Mouse (Mus musculus): ENCODE measurements around the gene Cabp2. TPM values are rescaled to one million over a fixed set of nuclear protein-coding genes. Genes with fewer than 3 reads are reported as not detected.

Gene Cabp2
- polyA plus RNA-seq (2012) = not detected in 2 replicates

GRCm38 (mm10) chr19:4081394-4081793 is at the start of gene Cabp2:
Cabp2 (plus strand) TSS chr19:4081578.
- TF ChIP-seq GATA1 (IDR thresholded peaks at IDR 0.05; ENCODE audit: low read length) = no peak

- no peak for TF ChIP-seq GATA1 (IDR thresholded peaks at IDR 0.05; ENCODE audit: low read length)
Observed at GRCm38 (mm10) chr19:4032668-4033067, 48.7 kb upstream of the Cabp2 start.

GRCm38 (mm10) chr19:4033298-4033697 is 48.1 kb upstream of the Cabp2 start:
- no peak for TF ChIP-seq GATA1 (IDR thresholded peaks at IDR 0.05; ENCODE audit: low read length)

- no peak for TF ChIP-seq GATA1 (IDR thresholded peaks at IDR 0.05; ENCODE audit: low read length)
Observed at GRCm38 (mm10) chr19:4033742-4034141, 47.6 kb upstream of the Cabp2 start.

- TF ChIP-seq GATA1 (IDR thresholded peaks at IDR 0.05; ENCODE audit: low read length) = no peak
Observed at GRCm38 (mm10) chr19:4036327-4037045, 44.9 kb upstream of the Cabp2 start.

- no peak for TF ChIP-seq GATA1 (IDR thresholded peaks at IDR 0.05; ENCODE audit: low read length)
Observed at GRCm38 (mm10) chr19:4037788-4038232, 43.6 kb upstream of the Cabp2 start, which contains the start of gene Gstp1. Gstp1 (minus strand) TSS chr19:4037985.

- no peak for TF ChIP-seq GATA1 (IDR thresholded peaks at IDR 0.05; ENCODE audit: low read length)
Observed at GRCm38 (mm10) chr19:4042124-4042523, 39.3 kb upstream of the Cabp2 start.

- no peak for TF ChIP-seq GATA1 (IDR thresholded peaks at IDR 0.05; ENCODE audit: low read length)
Observed at GRCm38 (mm10) chr19:4045966-4046865, 35.2 kb upstream of the Cabp2 start, which contains the start of gene Gstp2. Gstp2 (minus strand) TSS chr19:4046023.

GRCm38 (mm10) chr19:4046866-4047254 is 34.5 kb upstream of the Cabp2 start:
- no peak for TF ChIP-seq GATA1 (IDR thresholded peaks at IDR 0.05; ENCODE audit: low read length)

GRCm38 (mm10) chr19:4047859-4048258 is 33.5 kb upstream of the Cabp2 start:
- TF ChIP-seq GATA1 (IDR thresholded peaks at IDR 0.05; ENCODE audit: low read length) = no peak

GRCm38 (mm10) chr19:4051016-4051415 is 30.4 kb upstream of the Cabp2 start:
- TF ChIP-seq GATA1 (IDR thresholded peaks at IDR 0.05; ENCODE audit: low read length) = no peak

- TF ChIP-seq GATA1 (IDR thresholded peaks at IDR 0.05; ENCODE audit: low read length) = no peak
Observed at GRCm38 (mm10) chr19:4051741-4052515, 29.4 kb upstream of the Cabp2 start.

- TF ChIP-seq GATA1 (IDR thresholded peaks at IDR 0.05; ENCODE audit: low read length) = no peak
Observed at GRCm38 (mm10) chr19:4052516-4053030, 28.8 kb upstream of the Cabp2 start.

- TF ChIP-seq GATA1 (IDR thresholded peaks at IDR 0.05; ENCODE audit: low read length) = no peak
Observed at GRCm38 (mm10) chr19:4054613-4055012, 26.8 kb upstream of the Cabp2 start.

GRCm38 (mm10) chr19:4055216-4055946 is 26.0 kb upstream of the Cabp2 start:
- TF ChIP-seq GATA1 (IDR thresholded peaks at IDR 0.05; ENCODE audit: low read length) = no peak
